Mouse (Mus musculus) liver, postnatal 0 days (tissue): ENCODE measurements at regions not wholly inside any gene's neighbourhood (a gene's known extent, or its start where the extent isn't known, plus 50 kb on each side); places are given as distances from the start of the nearest gene placed in this dataset.

Experiments used
- CTCF ChIP-seq: sonication (generic); IDR thresholded peaks from 2 replicates; pipeline ENCODE4 v1.5.1; 2016; ENCODE audit warnings: antibody characterized with exemption, low read depth
- EP300 ChIP-seq: IDR thresholded peaks from 2 replicates; pipeline ENCODE4 v1.6.1; 2016; ENCODE audit warnings: antibody characterized with exemption, low read depth, mild to moderate bottlenecking

GRCm38 (mm10) chr2:159646595-159646994 lies 687.4 kb downstream of the Gm826 start:
- TF ChIP-seq EP300: no peak
- TF ChIP-seq CTCF: no peak
